Mouse (Mus musculus) spleen, postnatal 10 days (tissue): ENCODE results near the gene Plcl1.

Source experiments
- DNase-seq, 2 experiments: peaks; one replicate each; pipeline ENCODE4 v3.0.0; 2021 to 2022; ENCODE audit warnings: low spot score in 2 of 2

The Plcl1 gene

GRCm38 (mm10) chr1:55612759-55613328 lies 207.1 kb downstream of the Plcl1 start:
- no peak for DNase-seq

DNA sequence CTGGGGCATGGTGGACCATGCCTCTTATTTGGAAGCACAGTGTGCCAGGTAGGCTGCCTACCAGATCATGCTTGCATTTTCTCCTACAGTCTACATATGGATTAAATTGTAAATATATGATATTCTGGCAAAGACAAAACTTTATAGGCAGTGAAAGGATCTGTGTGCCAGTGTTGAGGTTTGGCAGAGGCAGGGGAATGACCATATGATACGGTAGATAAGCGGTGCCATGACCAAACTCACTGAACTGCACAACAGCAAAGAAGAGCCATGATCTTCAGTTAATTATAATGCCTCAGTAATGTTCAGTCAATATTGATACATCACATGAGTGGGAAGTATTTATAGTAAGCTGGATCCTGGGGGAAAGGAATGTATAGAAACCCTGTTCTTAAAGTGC lies 212.1 kb downstream of the Plcl1 start:
- DNase-seq, result no peak

DNA sequence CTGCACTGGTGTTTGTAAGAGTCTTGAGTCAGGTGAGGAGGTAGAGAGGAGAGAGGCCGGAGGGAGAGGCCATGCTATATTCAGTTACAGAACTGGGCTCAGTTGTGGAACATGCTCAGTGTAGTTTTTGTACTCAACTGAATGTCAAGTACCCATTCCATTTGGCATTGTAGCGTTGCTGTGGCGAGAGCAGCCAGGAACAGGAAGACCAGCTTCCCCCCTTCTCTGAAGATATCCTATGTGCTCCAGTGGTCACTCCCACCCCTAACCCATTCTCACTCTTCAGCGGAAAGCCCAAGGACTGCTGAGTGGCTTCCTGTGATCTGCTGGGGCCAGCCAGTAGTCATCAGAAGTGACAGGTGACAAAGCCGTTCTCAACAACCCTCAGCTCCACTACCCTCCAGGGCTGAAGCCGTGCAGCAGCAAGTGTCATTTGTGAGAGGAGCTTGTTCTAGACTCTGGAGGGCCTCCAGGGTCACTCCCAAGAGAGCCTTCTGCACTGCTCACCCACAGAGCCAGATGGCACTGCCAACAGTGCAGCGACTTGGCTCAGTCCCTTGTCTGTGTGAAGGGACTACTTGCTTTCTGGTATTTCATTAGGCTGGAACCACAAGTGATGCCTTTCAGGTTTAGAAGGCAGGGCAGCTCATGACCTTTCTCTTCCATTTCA lies 213.0 kb downstream of the Plcl1 start:
- no peak for DNase-seq

- no peak for DNase-seq
Measured at GRCm38 (mm10) chr1:55631496-55631895, 225.8 kb downstream of the Plcl1 start.

- DNase-seq, result no peak
Measured at GRCm38 (mm10) chr1:55632024-55632423, 226.3 kb downstream of the Plcl1 start.

- DNase-seq, result no peak
Measured at GRCm38 (mm10) chr1:55633326-55633725, 227.6 kb downstream of the Plcl1 start.

DNA sequence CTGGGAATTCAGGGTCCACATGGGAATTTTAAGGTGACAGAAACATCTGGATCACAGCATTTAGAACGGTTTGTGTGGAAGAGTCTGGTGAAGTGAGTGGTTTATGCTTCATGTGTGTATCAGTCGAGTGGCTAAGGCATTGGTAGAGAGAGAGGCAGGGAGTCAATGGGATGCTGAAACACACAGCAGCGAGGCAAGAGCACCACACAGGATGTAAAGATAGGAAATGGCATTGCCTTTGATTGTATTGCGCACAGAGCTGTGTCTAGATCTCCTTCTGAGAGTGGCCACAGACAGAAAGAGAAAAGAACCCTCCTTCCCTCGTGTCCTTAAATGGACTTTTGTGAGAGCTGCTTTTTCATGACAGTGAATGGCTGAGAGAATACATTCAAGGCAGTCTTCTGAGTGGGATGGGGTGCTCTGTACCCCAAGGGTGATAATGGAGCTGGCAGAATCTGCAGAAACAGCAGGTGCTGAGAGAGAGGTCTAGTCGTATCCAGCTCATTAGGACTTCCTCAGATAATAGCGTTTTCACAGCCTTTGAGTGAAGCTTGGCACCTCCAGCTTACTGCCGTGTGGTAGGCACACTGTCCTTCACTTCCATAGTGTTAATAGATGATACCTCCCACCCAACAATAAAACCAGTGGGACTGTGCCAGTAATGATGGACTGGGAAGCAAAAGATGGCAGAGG lies 253.9 kb downstream of the Plcl1 start:
- no peak for DNase-seq

GRCm38 (mm10) chr1:55661381-55661780 lies 255.7 kb downstream of the Plcl1 start:
- no peak for DNase-seq

DNA sequence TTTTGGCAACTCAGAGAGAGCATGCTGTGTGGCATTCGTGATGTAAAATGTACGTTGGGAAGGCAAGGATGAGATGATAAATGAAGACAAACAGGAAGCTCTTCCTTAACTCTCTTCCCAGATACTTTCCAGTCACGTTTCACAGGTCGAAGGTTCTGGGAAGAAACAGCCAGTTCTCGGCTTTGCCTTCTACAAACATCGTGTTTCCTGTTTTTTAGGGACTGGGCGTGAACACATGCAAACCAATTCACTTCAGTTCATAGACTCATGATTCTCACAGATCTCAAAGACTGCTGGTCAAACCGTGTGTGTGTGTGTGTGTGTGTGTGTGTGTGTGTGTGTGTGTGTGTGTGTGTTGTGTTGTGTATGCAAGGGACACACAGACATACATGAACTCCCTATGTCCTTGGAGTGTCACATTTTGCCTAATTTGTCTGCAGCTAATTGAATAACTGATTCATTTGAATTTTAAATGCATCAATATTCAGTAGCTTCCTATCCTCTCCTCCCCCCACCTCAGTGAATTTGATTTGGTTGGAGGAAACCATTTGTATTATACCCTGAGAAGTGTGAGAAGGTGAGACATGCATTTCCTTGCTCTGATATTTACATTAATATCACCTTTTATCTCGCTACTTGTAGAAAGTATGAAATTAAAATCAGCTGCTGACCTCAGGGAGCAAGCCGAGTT lies 259.6 kb downstream of the Plcl1 start:
- DNase-seq, result no peak

GRCm38 (mm10) chr1:55665828-55666673 lies 260.3 kb downstream of the Plcl1 start:
- DNase-seq, result no peak

DNA sequence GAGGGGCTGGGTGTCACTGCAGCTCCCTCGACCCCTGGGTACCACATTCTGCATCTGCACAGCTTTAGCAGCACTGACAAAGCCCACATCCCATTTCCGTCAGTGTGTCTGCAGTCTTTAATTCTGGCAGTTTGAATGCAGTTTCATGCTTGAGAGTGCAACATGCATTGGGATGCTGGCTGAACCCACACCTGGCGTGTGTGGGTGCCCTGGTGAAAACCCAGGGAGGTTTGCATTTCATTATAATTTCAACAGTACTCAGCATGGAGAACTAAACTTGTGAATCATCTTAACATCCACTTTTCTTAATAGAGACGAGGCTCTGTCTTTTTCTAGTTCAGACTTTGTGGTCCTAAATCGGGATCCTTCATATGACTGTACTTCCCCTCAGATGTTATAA lies 261.1 kb downstream of the Plcl1 start:
- no peak for DNase-seq

GRCm38 (mm10) chr1:55668622-55669237 lies 263.0 kb downstream of the Plcl1 start:
- DNase-seq, result no peak

- DNase-seq, result no peak
Measured at GRCm38 (mm10) chr1:55682676-55683075, 277.0 kb downstream of the Plcl1 start.

GRCm38 (mm10) chr1:55686261-55686660 lies 280.5 kb downstream of the Plcl1 start:
- no peak for DNase-seq

- DNase-seq, result no peak
Measured at GRCm38 (mm10) chr1:55693636-55694220, 288.0 kb downstream of the Plcl1 start.

DNA sequence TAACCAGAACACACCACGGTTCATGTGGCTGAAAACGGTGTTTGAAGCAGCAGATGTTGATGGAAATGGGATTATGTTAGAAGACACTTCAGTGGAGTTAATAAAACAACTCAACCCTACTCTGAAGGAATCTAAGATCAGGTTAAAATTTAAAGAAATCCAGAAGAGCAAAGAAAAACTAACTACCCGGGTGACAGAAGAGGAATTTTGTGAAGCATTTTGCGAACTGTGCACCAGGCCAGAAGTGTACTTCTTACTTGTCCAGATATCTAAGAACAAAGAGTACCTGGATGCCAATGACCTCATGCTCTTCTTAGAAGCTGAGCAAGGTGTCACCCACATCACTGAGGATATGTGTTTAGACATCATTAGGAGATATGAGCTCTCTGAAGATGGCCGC lies 290.5 kb downstream of the Plcl1 start:
- no peak for DNase-seq

DNA sequence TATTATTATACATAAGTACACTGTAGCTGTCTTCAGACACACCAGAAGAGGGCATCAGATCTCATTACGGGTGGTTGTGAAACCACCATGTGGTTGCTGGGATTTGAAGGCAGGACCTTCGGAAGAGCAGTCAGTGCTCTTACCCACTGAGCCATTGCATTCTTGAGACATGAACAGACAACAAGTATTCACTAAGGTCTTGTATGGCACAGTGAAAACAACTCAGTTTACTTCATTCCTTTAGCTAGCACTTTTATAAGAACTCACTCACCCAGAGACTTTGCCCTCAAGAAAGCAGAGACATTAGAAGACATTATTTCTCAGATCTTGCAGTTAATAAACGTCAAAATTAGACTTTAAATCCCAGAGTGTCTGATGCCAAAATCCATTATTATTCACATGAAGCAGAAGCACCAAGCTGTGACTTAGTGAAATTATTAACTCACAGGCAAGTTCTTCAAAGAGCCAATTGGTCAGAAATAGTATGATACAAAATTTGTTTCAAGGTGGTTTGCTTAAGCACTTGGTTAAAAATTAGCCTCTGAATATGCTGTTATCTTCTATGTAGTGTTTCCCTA lies 293.8 kb downstream of the Plcl1 start:
- DNase-seq, result no peak

DNA sequence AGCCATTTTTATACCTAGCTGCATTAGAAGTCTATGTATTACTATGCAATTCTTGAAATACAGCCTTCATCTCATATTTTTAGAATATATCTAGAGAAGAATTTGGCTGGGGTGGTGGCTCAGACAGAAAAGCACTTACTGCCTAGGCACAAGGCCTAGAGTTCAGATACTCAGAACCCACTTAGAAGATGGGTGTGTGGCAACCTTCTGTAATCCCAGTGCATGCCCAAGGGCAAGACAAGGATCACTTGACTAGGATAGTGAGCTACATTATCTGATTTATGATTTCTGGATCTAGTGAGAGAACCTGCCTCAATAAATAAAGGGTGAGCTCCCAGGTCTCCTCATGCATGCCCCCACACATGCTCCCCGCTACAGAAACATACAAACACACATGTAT lies 294.3 kb downstream of the Plcl1 start:
- DNase-seq, result no peak

- DNase-seq, result no peak
Measured at GRCm38 (mm10) chr1:55700726-55701125, 295.0 kb downstream of the Plcl1 start.

DNA sequence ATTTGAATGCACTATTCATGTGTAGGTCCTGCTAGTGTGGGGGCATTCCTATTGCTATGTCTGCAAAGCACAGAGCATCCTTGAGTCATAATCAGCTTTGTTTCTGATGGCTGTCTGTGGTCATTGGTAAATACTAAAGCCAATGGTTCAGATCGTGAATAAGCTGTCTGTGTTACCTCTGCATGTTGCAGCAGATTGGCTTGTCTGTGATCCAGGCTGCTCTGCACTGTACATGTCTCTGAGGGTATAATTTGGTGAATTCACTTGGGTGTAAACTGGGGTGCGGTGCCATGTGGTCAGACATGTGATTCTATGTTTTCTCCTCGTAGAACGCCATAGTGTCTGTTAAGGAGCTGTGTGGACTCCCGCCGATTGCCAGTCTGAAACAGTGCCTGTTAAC lies 295.9 kb downstream of the Plcl1 start:
- DNase-seq, result no peak

DNA sequence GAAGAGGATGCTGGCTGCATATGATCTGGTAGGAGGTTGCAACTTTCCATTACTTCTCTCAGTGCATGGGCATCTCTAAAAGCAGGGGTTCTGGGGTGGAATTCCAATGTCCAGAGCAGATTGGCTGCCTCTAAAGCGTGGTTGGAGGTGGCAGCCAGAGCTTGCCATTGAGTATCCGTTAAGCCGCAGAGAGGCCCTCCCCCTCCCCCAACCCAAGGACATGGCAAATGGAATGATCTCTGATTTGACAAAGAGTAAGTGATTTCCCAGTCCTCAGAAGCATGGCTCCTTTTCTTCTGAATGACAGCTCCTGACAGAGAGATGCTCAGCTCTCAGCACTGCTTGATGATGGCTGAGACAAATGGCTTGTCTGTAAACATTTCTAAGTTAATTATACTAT lies 296.4 kb downstream of the Plcl1 start:
- no peak for DNase-seq
